Mouse (Mus musculus): ENCODE results near the gene Man2b1.

DNA sequence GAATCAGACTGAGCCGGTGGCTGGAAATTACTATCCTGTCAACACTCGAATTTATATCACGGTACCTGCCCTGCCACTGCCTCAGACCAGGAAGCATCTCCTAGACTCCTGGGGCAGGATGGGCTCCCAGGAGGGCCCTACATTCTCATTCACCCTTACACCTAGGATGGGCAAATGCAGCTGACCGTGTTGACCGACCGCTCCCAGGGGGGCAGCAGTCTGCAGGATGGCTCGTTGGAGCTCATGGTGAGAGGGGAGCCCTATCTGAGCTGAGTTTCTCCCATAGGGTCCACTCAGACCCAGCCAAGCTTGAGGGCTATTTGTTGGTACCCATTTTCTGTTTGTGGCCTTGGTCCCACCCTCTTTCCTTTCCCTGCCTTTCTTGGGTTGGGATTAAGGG is 12.5 kb downstream of the Man2b1 start:
- TF ChIP-seq GATA1 (IDR thresholded peaks at IDR 0.05; ENCODE audit: borderline replicate concordance, low read length), result no peak
- TF ChIP-seq FLI1 (IDR thresholded peaks at IDR 0.05; ENCODE audit: low read length), result no peak

All from megakaryocyte, embryonic 14.5 days (primary cell).